Mouse (Mus musculus): ENCODE data around the gene Bicra.

GRCm38 (mm10) chr7:15956143-15956542 lies 91.6 kb downstream of the Bicra start:
- TF ChIP-seq POLR2A (IDR thresholded peaks at IDR 0.05; ENCODE audit: extremely low read depth, insufficient read depth, low read length) = no peak
- TF ChIP-seq CTCF (IDR thresholded peaks at IDR 0.05; ENCODE audit: extremely low read depth, insufficient read depth, low read length) = no peak
